Mouse (Mus musculus): ENCODE measurements at regions not wholly inside any gene's neighbourhood (a gene's known extent, or its start where the extent isn't known, plus 50 kb on each side); places are given as distances from the start of the nearest gene placed in this dataset.

DNA sequence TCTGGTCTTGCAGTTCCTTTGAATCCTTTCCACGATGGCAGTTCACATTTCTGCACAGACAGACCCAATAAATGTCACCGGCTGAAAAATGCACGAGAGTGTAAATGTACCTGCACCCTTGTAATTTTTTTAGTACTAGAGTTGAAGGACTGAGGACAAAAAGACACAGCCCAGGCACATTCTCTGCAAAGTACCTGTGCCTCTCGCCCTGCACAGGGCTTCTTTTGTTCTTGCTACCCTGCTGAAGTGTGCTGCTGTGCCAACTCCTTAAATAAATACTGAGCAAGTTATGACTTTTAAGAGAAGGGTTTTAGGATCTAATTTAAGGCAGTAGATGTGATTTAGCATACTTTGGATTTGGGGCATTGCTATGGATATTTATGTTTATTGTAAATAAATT lies 118.5 kb upstream of the Mast4 start:
- H3K4me3 ChIP-seq = no peak overlapping the region
- no peak overlapping the region for H3K4me2 ChIP-seq (replicated peaks)
- no peak for ATAC-seq (ENCODE audit: low FRiP score, low read depth)
- no peaks in the 10 kb centered on the region for H3K27me3 ChIP-seq
- H3K9ac ChIP-seq = no peak overlapping the region
- no peaks in the 10 kb centered on the region for H3K4me1 ChIP-seq
- H3K27ac ChIP-seq = no peak overlapping the region
- no peaks in the 10 kb centered on the region for H3K9me3 ChIP-seq
- H3K36me3 ChIP-seq = no peaks in the 10 kb centered on the region
- 27% methylated on average over 4 of the region's 4 CpGs for WGBS

DNA sequence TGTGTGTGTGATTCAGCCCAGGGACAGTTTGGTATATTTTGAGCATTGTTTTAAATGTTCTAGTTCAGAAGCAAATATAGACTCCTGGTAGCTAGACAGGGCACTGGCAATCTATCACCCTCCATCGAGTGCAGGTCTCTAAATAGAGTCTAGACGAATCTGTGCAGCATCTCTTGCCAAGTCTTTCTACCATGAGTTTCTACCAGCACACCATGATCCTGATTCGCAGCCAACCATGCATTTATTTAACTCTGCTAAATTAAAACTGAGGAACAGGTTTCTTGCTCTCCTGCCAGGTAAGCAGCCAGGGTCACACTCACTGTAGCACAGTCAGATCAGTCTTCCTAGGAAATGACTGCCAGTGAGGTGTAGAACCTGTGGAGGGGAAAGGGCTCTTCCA lies 96.3 kb upstream of the Mast4 start:
- ATAC-seq (ENCODE audit: low FRiP score, low read depth) = no peak
- 88% methylated on average over 3 of the region's 3 CpGs for WGBS
- Histone ChIP-seq H3K9ac (no peak overlapping the region), H3K27me3 (no peaks in the 10 kb centered on the region), H3K4me2 (replicated peaks) (no peak overlapping the region), H3K36me3 (no peaks in the 10 kb centered on the region), H3K9me3 (no peaks in the 10 kb centered on the region), H3K27ac (no peak overlapping the region), H3K4me1 (no peaks in the 10 kb centered on the region), H3K4me3 (no peak overlapping the region)

DNA sequence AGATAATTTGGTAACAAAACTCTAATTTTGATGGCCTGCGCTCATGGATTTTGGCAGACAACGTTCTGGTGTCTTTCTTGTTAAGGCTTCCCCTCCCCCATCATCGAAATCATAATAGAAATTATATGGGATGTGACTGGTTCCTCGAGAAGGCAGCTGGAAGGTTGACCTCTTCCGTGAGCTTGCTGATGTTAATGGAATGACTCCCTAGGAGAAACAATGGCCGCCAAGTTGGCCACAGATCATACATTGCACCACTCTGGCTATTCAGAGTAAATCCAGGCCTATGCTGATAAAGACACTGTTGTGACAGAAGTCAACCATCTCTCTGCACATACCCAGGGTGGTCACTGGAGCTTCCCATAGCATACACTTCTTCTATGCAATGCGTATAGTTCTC lies 89.7 kb upstream of the Mast4 start:
- no peaks in the 10 kb centered on the region for H3K36me3 ChIP-seq
- H3K27ac ChIP-seq = no peak overlapping the region
- H3K27me3 ChIP-seq = no peaks in the 10 kb centered on the region
- no peak overlapping the region for H3K4me3 ChIP-seq
- peaks cover 24% of the 10 kb centered on the region for H3K4me1 ChIP-seq
- no peaks in the 10 kb centered on the region for H3K9me3 ChIP-seq
- no peak for ATAC-seq (ENCODE audit: low FRiP score, low read depth)
- no peak overlapping the region for H3K9ac ChIP-seq
- 90% methylated on average over 7 of the region's 7 CpGs for WGBS
- no peak overlapping the region for H3K4me2 ChIP-seq (replicated peaks)

DNA sequence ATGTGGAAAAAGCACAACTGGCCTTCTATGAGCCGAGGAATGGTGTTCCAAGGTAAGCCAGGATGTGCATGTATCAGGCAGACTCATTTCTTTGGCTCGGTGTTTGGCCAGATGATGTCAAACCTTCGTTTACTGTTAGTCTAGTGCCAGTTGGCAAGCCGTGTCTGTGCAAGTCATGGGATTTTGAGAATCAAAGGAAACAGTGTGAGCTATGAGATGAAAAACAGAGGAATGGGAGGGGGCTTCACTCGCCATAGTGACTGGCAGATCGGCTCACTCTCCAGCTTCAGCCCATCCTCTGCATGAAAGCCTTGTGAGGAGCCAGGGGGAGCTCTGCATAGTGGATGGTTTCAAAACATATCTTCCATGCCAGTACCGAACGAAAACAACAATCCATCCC lies 89.1 kb upstream of the Mast4 start:
- Histone ChIP-seq H3K36me3 (no peaks in the 10 kb centered on the region), H3K27ac (no peak overlapping the region), H3K4me3 (no peak overlapping the region), H3K9me3 (no peaks in the 10 kb centered on the region), H3K9ac (no peak overlapping the region), H3K27me3 (no peaks in the 10 kb centered on the region), H3K4me1 (peaks cover 24% of the 10 kb centered on the region), H3K4me2 (replicated peaks) (no peak overlapping the region)
- no peak for ATAC-seq (ENCODE audit: low FRiP score, low read depth)
- 79% methylated on average over 8 of the region's 8 CpGs for WGBS

DNA sequence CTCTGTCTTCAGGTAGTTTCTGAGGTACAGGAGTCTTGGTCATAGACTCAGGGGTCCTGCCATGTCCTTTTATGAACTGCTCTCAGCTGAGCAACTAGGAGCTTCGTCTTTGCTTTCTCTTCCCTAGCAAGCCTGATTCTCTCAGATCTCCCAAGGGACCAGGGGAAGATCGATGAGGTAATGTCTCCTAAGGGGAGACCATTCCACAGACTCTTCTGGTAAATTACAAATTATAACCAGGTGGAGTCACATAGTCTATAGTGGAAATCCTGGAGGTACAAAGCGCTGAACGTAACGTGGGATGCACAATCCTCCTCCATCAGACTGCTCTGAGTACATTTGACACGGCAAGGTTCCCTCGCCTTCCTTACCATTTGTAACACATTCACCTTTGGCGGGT lies 88.7 kb upstream of the Mast4 start:
- Histone ChIP-seq H3K4me3 (no peak overlapping the region), H3K9ac (no peak overlapping the region), H3K36me3 (no peaks in the 10 kb centered on the region), H3K4me2 (replicated peaks) (no peak overlapping the region), H3K27me3 (no peaks in the 10 kb centered on the region), H3K4me1 (peaks cover 24% of the 10 kb centered on the region), H3K9me3 (no peaks in the 10 kb centered on the region), H3K27ac (no peak overlapping the region)
- no peak for ATAC-seq (ENCODE audit: low FRiP score, low read depth)
- 79% methylated on average over 8 of the region's 8 CpGs for WGBS

DNA sequence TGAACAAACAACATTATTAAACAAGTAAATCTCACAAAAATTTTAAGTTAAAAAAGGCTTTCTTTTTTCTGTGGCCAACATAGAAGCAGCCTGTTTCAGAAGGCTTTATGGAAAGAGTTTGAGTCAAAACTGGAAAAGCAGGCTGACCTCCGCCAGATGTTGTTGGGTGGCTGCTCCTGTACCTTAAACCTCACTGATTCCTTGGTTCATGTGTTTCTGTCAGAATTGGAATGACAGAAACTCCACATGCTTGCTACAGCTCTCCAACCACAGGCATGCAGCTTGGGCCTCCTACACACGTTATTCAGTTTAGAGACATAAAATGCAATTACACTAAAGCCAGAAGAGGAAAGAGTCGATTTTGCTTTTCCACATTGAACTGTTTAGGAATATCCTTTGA lies 84.8 kb upstream of the Mast4 start:
- ATAC-seq (ENCODE audit: low FRiP score, low read depth) = no peak
- no peaks in the 10 kb centered on the region for H3K27me3 ChIP-seq
- 35% methylated on average over 3 of the region's 3 CpGs for WGBS
- no peak overlapping the region for H3K9ac ChIP-seq
- H3K4me1 ChIP-seq = peaks cover 20% of the 10 kb centered on the region
- H3K36me3 ChIP-seq = no peaks in the 10 kb centered on the region
- no peak overlapping the region for H3K4me3 ChIP-seq
- H3K4me2 ChIP-seq (replicated peaks) = no peak overlapping the region
- no peaks in the 10 kb centered on the region for H3K9me3 ChIP-seq
- no peak overlapping the region for H3K27ac ChIP-seq

DNA sequence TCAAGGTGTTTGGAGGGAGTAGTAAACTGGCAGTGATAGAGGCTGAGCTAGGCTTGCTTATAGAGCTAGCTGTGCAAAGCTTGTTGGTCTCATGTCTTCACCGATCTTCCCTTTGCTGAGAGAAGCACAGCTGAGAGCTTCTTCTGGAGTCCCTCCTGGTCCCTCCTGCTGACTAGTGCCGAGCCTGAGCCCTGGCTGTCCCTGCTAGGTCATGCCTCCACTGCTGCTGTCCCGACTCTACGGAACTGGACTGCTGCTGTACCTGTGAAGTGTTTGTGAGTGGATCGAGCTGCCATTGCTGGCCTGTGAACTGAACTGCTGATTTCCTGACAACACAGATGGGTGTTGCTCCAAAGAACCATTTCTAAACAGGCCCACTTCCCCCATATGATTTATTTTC lies 83.0 kb upstream of the Mast4 start:
- ATAC-seq (ENCODE audit: low FRiP score, low read depth) = no peak
- H3K27ac ChIP-seq = no peak overlapping the region
- H3K4me1 ChIP-seq = peaks cover 4% of the 10 kb centered on the region; the same call in 1 of the 2 replicates
- H3K4me3 ChIP-seq = no peak overlapping the region
- H3K4me2 ChIP-seq (replicated peaks) = no peak overlapping the region
- no peak overlapping the region for H3K9ac ChIP-seq
- WGBS = 88% methylated on average over 5 of the region's 5 CpGs
- no peaks in the 10 kb centered on the region for H3K9me3 ChIP-seq
- no peaks in the 10 kb centered on the region for H3K27me3 ChIP-seq
- no peaks in the 10 kb centered on the region for H3K36me3 ChIP-seq

DNA sequence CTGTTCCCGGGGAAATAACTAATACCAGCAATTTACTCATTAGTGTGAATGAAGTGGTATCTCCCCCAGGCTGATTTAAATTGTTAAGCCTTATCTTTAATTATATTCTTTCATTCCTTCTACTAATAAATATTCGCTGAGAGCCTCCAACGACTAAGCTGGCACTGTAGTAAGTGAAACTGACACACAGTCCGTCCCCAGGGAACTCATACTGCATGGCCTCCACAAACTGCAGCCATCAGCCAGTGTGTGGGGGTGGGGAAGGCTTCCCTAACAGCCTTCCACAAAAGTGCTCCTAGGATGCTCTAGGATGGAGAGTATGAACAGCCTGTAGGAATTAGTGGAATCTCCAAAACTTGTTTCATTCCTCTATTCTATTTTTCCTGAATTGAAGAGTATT lies 81.0 kb upstream of the Mast4 start:
- no peak for ATAC-seq (ENCODE audit: low FRiP score, low read depth)
- Histone ChIP-seq H3K36me3 (no peaks in the 10 kb centered on the region), H3K9ac (no peak overlapping the region), H3K27ac (no peak overlapping the region), H3K4me2 (replicated peaks) (no peak overlapping the region), H3K9me3 (no peaks in the 10 kb centered on the region), H3K4me3 (no peak overlapping the region), H3K4me1 (no peaks in the 10 kb centered on the region), H3K27me3 (no peaks in the 10 kb centered on the region)
- WGBS = 64% methylated on average over 4 of the region's 4 CpGs

DNA sequence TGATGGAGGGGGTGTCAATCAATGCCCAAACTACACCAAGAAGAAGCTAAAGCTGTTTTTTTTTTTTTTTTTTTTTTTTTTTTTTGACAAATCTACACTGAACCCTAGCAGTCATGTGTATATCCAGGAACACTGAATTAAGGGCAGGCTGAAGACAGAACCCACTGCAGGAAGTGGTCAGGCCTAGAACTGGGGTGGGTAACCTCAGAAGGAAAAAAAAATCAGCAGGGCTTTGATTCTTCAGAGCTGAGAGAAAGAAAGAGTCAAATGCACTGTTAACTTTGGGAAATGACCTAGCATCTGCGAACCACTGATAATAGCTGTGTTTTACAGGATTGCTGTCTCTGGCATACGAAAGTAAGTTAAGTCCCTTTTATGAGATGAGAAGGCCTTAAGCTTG lies 78.3 kb upstream of the Mast4 start:
- H3K36me3 ChIP-seq = no peaks in the 10 kb centered on the region
- ATAC-seq (ENCODE audit: low FRiP score, low read depth) = no peak
- H3K9me3 ChIP-seq = no peaks in the 10 kb centered on the region
- no peak overlapping the region for H3K27ac ChIP-seq
- no peaks in the 10 kb centered on the region for H3K4me1 ChIP-seq
- 70% methylated on average over 2 of the region's 2 CpGs for WGBS
- no peak overlapping the region for H3K9ac ChIP-seq
- no peaks in the 10 kb centered on the region for H3K27me3 ChIP-seq
- no peak overlapping the region for H3K4me3 ChIP-seq
- no peak overlapping the region for H3K4me2 ChIP-seq (replicated peaks)

DNA sequence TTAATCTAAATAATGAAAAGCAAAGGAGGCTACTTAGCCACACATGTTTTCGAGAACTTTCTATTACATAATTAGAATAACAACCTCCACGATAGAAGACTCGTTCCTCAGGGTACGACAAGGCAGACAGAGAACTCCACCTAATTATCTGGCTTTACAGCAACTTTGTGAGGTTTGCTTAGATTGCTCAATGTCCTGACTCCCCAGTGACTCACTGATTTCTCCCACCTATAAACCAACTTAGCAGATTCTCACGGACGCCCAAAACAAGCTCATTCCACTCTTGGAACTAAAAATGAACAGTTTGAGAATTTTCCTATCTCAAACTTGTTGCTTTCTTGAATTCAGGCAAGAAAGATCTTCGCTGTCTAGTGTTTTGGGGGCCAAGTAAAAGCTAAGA lies 75.0 kb upstream of the Mast4 start:
- no peaks in the 10 kb centered on the region for H3K27me3 ChIP-seq
- WGBS = 54% methylated on average over 7 of the region's 7 CpGs
- no peaks in the 10 kb centered on the region for H3K36me3 ChIP-seq
- H3K27ac ChIP-seq = no peak overlapping the region
- no peak overlapping the region for H3K4me2 ChIP-seq (replicated peaks)
- H3K9me3 ChIP-seq = no peaks in the 10 kb centered on the region
- no peak overlapping the region for H3K4me3 ChIP-seq
- H3K9ac ChIP-seq = no peak overlapping the region
- no peak for ATAC-seq (ENCODE audit: low FRiP score, low read depth)
- no peaks in the 10 kb centered on the region for H3K4me1 ChIP-seq

DNA sequence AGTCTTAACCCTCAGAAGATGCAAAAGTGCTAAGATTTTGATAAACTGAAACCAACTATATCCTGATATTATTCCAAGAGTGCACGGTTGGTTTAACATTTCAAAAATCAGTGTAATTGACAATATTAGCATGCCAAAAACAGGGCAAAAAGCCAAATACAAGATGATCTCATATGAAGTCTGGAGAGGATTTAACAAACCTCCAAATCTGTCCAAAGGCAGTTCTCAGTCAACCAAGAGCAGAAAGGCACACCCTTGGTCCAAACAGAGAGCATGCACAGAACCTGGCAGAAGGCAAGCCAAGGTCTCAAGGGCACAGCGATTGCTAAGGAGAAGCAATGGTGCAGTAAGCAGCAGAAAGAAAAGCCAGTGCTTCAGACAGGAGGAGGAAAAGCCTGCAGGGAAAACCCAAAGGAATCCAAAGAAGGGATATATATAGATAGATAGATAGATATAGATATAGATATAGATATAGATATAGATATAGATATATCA lies 62.3 kb upstream of the Mast4 start:
- WGBS = 87% methylated on average over 2 of the region's 2 CpGs
- no peaks in the 10 kb centered on the region for H3K4me1 ChIP-seq

DNA sequence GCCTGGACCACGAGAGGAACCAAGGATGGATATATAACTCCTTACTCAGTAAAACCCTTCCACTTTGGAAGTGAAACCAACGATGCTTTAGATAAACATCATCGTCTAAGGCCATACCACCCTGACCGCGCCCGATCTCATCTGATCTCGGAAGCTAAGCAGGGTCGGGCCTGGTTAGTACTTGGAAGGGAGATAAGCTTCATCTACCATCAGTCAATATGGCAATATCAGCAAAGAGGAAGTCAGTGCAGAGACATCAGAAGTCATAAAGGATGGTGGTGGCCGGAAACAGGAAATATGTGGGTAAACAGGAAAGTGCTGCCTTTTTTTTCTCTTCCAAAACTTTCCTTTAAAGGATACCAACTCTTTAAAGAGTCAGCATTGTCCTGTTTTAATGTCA lies 61.8 kb upstream of the Mast4 start:
- H3K9me3 ChIP-seq = no peaks in the 10 kb centered on the region
- no peak for ATAC-seq (ENCODE audit: low FRiP score, low read depth)
- H3K27me3 ChIP-seq = no peaks in the 10 kb centered on the region
- no peak overlapping the region for H3K4me3 ChIP-seq
- no peak overlapping the region for H3K4me2 ChIP-seq (replicated peaks)
- H3K27ac ChIP-seq = no peak overlapping the region
- 89% methylated on average over 9 of the region's 9 CpGs for WGBS
- H3K36me3 ChIP-seq = no peaks in the 10 kb centered on the region
- H3K4me1 ChIP-seq = no peaks in the 10 kb centered on the region
- no peak overlapping the region for H3K9ac ChIP-seq

More for the DNA sequence above, 62.3 kb upstream of the Mast4 start:
- no peaks in the 10 kb centered on the region for H3K27me3 ChIP-seq
- no peak overlapping the region for H3K4me3 ChIP-seq
- H3K4me2 ChIP-seq (replicated peaks) = no peak overlapping the region
- no peak overlapping the region for H3K9ac ChIP-seq
- no peaks in the 10 kb centered on the region for H3K9me3 ChIP-seq
- no peak for ATAC-seq (ENCODE audit: low FRiP score, low read depth)
- no peaks in the 10 kb centered on the region for H3K36me3 ChIP-seq
- no peak overlapping the region for H3K27ac ChIP-seq

DNA sequence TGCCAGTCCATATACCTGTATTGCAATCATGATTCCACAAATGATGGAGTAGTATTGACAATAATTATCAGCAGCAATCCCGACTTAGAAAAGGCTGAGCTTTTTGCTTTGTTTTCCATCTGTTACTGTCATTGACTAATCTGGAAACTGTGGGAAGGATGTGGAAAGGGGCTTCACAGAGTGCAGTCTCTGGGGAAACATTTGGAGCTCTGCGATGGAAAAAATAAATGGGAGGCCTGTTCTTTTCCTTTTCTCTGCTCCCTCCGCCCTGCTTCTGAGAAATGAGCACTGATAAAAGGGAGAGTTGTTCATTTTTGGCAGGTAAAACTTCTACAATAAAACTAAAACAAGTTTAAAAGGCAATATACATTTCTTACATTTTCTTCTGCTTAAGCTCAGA lies 58.3 kb upstream of the Mast4 start:
- WGBS = 50% methylated on average over 3 of the region's 3 CpGs
- H3K4me1 ChIP-seq = no peaks in the 10 kb centered on the region
- no peak overlapping the region for H3K4me2 ChIP-seq (replicated peaks)
- H3K9ac ChIP-seq = no peak overlapping the region
- no peak for ATAC-seq (ENCODE audit: low FRiP score, low read depth)
- H3K36me3 ChIP-seq = no peaks in the 10 kb centered on the region
- H3K9me3 ChIP-seq = no peaks in the 10 kb centered on the region
- no peaks in the 10 kb centered on the region for H3K27me3 ChIP-seq
- no peak overlapping the region for H3K27ac ChIP-seq
- no peak overlapping the region for H3K4me3 ChIP-seq

All from limb, embryonic 13.5 days (tissue).